Mouse (Mus musculus) thymus, adult 2 months (tissue): ENCODE data around the gene Eapp. TPM values are rescaled to one million over a fixed set of nuclear protein-coding genes. Genes with fewer than 3 reads are reported as not detected.

Source experiments
- DNase-seq: peaks from one replicate; pipeline ENCODE4 v3.0.0; 2021
- H3K27ac ChIP-seq: fragments of 200-500 bp; 2 replicates; pipeline ENCODE4 v1.5.1; 2012; ENCODE audit warnings: low read length, control low read depth; ENCODE audit not compliant: control insufficient read depth, insufficient read depth
- H3K27me3 ChIP-seq: fragments of 200-500 bp; 2 replicates; pipeline ENCODE4 v1.6.1; 2012; ENCODE audit warnings: mild to moderate bottlenecking, low read length, moderate library complexity, mixed read lengths; ENCODE audit not compliant: control insufficient read depth, insufficient read depth
- H3K36me3 ChIP-seq: fragments of 200-500 bp; 2 replicates; pipeline ENCODE4 v1.6.1; 2012; ENCODE audit warnings: mild to moderate bottlenecking, low read length, moderate library complexity; ENCODE audit not compliant: control insufficient read depth, insufficient read depth
- H3K4me1 ChIP-seq: fragments of 200-500 bp; replicated peaks from 2 replicates; pipeline ENCODE4 v1.6.1; 2012; ENCODE audit warnings: low read length; ENCODE audit not compliant: control insufficient read depth, insufficient read depth
- H3K4me3 ChIP-seq: fragments of 200-500 bp; 2 replicates; pipeline ENCODE4 v1.5.1; 2012; ENCODE audit warnings: mild to moderate bottlenecking, low read length, control low read depth, moderate library complexity; ENCODE audit not compliant: control insufficient read depth, insufficient read depth
- CTCF ChIP-seq: fragments of 200-500 bp; IDR thresholded peaks from 2 replicates; pipeline ENCODE4 v1.5.1; 2012; ENCODE audit warnings: mild to moderate bottlenecking, control low read depth, low read length, moderate library complexity, borderline replicate concordance; ENCODE audit not compliant: control insufficient read depth, poor library complexity, insufficient read depth; ENCODE audit errors: extremely low read depth
- POLR2A ChIP-seq: fragments of 200-500 bp; IDR thresholded peaks from 2 replicates; pipeline ENCODE4 v1.6.1; 2012; ENCODE audit warnings: mild to moderate bottlenecking, low read length, control low read depth, moderate library complexity; ENCODE audit not compliant: control insufficient read depth, poor library complexity, insufficient read depth; ENCODE audit errors: extremely low read depth
- WGBS: fragments of 180-500 bp; shearing (Covaris S2); methylation state at CpG from one replicate; pipeline ENCODE4 v1.1.7; 2018; 5-methylcytosine and 5-hydroxymethylcytosine counted together
- polyA plus RNA-seq: library from polyadenylated mRNA; depleted of rRNA; stranded (reverse); fragments of >200 nt; gene quantifications from 2 replicates; pipeline ENCODE4 v1.2.3, GENCODE M21; 2012

The Eapp gene
- polyA plus RNA-seq, 1 experiment: 8.8 TPM

DNA sequence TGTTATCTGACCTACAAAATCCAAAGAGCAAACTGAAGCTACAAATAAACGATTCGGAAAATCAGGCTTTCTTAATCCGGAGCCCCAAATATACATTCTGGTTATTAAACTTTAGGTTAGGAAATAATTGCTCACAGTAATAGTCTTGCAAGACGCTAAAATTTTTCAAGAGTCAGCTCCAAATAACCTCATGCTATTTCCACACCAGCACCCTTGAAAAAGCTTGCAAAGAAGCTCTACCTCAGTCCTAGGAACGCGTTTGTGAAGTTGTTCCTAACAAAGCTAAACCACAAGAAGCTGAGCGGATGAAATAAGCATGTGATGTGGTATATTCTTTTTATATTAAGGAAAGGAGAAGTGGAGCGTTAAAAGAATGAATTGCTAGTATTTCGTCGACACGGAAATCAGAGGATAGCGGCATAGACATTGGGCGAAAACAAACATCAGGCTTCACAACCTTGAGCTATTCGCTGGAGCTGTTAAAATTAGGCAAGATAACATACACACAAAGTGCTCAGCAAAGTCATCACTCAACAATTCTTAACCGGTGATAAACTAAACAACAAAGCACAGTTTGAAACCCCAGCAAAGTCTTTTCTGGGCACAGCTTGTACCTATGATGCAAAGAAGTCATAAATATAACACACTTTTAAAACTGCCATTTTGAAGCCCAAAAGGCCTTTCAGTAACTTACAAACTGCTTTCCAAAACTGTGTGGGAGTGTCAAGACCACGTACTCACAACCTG, 40.2 kb downstream of the Eapp start:
- Histone ChIP-seq H3K36me3 (no peaks in the 10 kb centered on the region), H3K4me1 (peaks cover 20% of the 10 kb centered on the region), H3K27ac (no peak overlapping the region), H3K4me3 (peak overlapping the region; percentile 76), H3K27me3 (no peaks in the 10 kb centered on the region)
- 6% methylated on average over 16 of the region's 16 CpGs for WGBS
- TF ChIP-seq POLR2A (no peak), CTCF (no peak)
- peak; percentile 9 for DNase-seq

GRCm38 (mm10) chr12:54654741-54655140, 41.0 kb downstream of the Eapp start:
- Histone ChIP-seq H3K4me3 (no peak overlapping the region), H3K4me1 (peaks cover 20% of the 10 kb centered on the region), H3K27me3 (no peaks in the 10 kb centered on the region), H3K27ac (no peak overlapping the region), H3K36me3 (no peaks in the 10 kb centered on the region)
- DNase-seq: no peak
- 45% methylated on average over 1 of the region's 1 CpGs for WGBS
- TF ChIP-seq POLR2A: no peak
- TF ChIP-seq CTCF: no peak

DNA sequence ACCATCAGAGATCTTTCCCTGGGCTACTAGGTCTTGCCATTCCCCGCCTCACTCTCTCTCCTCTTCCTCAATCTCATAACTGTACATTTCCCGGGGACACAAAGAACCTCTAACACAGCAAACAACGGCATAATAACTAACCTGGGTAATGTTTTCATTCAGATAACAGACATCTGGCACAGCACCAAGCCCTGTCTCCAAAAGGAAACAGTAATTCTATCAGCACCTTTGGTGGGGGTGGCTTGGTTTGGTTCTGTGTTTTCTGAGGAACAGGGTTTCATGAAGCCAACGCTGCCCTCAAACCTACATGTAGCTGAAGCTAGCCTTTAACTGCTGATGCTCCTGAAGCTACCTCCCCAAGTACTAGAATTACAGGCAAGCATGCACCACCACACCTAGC, 41.6 kb downstream of the Eapp start:
- Histone ChIP-seq H3K27me3 (no peaks in the 10 kb centered on the region), H3K4me3 (no peak overlapping the region), H3K27ac (no peak overlapping the region), H3K4me1 (peaks cover 20% of the 10 kb centered on the region), H3K36me3 (no peaks in the 10 kb centered on the region)
- WGBS: 47% methylated on average over 4 of the region's 4 CpGs
- DNase-seq: no peak
- TF ChIP-seq CTCF (no peak), POLR2A (no peak)

- DNase-seq: peak; percentile 15
- Histone ChIP-seq H3K4me3 (no peak overlapping the region), H3K36me3 (no peaks in the 10 kb centered on the region), H3K27ac (no peak overlapping the region), H3K27me3 (no peaks in the 10 kb centered on the region), H3K4me1 (peaks cover 20% of the 10 kb centered on the region)
- TF ChIP-seq POLR2A: no peak
- TF ChIP-seq CTCF: no peak
- WGBS: 23% methylated on average over 12 of the region's 12 CpGs
These were observed 43.4 kb downstream of the Eapp start for GRCm38 (mm10) chr12:54652346-54652745.

DNA sequence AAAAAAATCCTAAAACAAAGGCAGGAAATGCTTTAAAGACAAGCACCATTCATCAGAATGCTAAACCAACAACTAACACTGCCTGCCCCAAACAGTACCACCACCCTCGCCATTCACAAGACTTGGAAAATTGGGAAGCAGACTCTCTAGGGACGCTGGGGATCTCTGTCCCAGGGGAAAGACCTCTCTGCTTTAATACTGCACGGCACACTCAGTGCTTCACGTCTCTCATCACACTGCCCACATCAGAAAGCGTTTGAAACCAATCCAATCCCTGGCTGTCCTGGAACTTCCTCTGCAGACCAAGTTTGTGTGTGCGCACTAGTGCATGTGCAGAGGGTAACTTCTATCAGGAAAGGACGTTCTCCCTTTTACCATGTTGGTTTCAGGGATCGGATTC, 43.9 kb downstream of the Eapp start:
- Histone ChIP-seq H3K36me3 (no peaks in the 10 kb centered on the region), H3K4me3 (no peak overlapping the region), H3K27me3 (no peaks in the 10 kb centered on the region), H3K27ac (no peak overlapping the region), H3K4me1 (peaks cover 18% of the 10 kb centered on the region)
- no peak for TF ChIP-seq POLR2A
- no peak for TF ChIP-seq CTCF
- DNase-seq: no peak
- 10% methylated on average over 8 of the region's 8 CpGs for WGBS

GRCm38 (mm10) chr12:54651158-54651557, 44.5 kb downstream of the Eapp start:
- Histone ChIP-seq H3K4me3 (no peak overlapping the region), H3K27me3 (no peaks in the 10 kb centered on the region), H3K27ac (no peak overlapping the region), H3K4me1 (peaks cover 16% of the 10 kb centered on the region), H3K36me3 (no peaks in the 10 kb centered on the region)
- TF ChIP-seq POLR2A (no peak), CTCF (no peak)
- WGBS: 90% methylated on average over 1 of the region's 1 CpGs
- no peak for DNase-seq

GRCm38 (mm10) chr12:54644947-54645346, 50.8 kb downstream of the Eapp start:
- no peak for DNase-seq
- WGBS: 90% methylated on average over 2 of the region's 2 CpGs
- H3K4me3 ChIP-seq: no peak overlapping the region
- H3K4me1 ChIP-seq: no peaks in the 10 kb centered on the region
- no peaks in the 10 kb centered on the region for H3K27me3 ChIP-seq
- no peaks in the 10 kb centered on the region for H3K36me3 ChIP-seq
- TF ChIP-seq CTCF (no peak), POLR2A (no peak)
- H3K27ac ChIP-seq: no peak overlapping the region
